Mouse (Mus musculus): Measurements from ENCODE around the gene Tenm4.

Gene Tenm4

GRCm38 (mm10) chr7:96408161-96408889 lies 237.3 kb downstream of the Tenm4 start:
- no peak for DNase-seq (ENCODE audit: low spot score in 2 of 2)

- peak; percentile 11 to 24 for DNase-seq (ENCODE audit: low spot score in 2 of 2)
Measured at GRCm38 (mm10) chr7:96409323-96409880, 238.4 kb downstream of the Tenm4 start.

- DNase-seq (ENCODE audit: low spot score in 2 of 2): no peak
Measured at GRCm38 (mm10) chr7:96413822-96414221, 242.8 kb downstream of the Tenm4 start.

GRCm38 (mm10) chr7:96414290-96415055 lies 243.4 kb downstream of the Tenm4 start:
- DNase-seq (ENCODE audit: low spot score in 2 of 2): no peak

- DNase-seq (ENCODE audit: low spot score in 2 of 2): peak; percentile 60 to 67
Measured at GRCm38 (mm10) chr7:96417251-96418004, 246.4 kb downstream of the Tenm4 start.

GRCm38 (mm10) chr7:96418146-96418545 lies 247.1 kb downstream of the Tenm4 start:
- DNase-seq (ENCODE audit: low spot score in 2 of 2): no peak

GRCm38 (mm10) chr7:96420045-96420444 lies 249.0 kb downstream of the Tenm4 start:
- no peak for DNase-seq (ENCODE audit: low spot score in 2 of 2)

- no peak for DNase-seq (ENCODE audit: low spot score in 2 of 2)
Measured at GRCm38 (mm10) chr7:96420926-96421605, 250.0 kb downstream of the Tenm4 start.

- DNase-seq (ENCODE audit: low spot score in 2 of 2): no peak
Measured at GRCm38 (mm10) chr7:96426954-96427353, 255.9 kb downstream of the Tenm4 start.

GRCm38 (mm10) chr7:96433307-96433706 lies 262.3 kb downstream of the Tenm4 start:
- no peak for DNase-seq (ENCODE audit: low spot score in 2 of 2)

GRCm38 (mm10) chr7:96438392-96438791 lies 267.3 kb downstream of the Tenm4 start:
- DNase-seq (ENCODE audit: low spot score in 2 of 2): peak; percentile 56 to 74

GRCm38 (mm10) chr7:96440161-96440707 lies 269.2 kb downstream of the Tenm4 start:
- DNase-seq (ENCODE audit: low spot score in 2 of 2): peak in 1 of 2 experiments; percentile 25

GRCm38 (mm10) chr7:96445771-96446170 lies 274.7 kb downstream of the Tenm4 start:
- DNase-seq (ENCODE audit: low spot score in 2 of 2): peak; percentile 30 to 54

GRCm38 (mm10) chr7:96447806-96448397 lies 276.9 kb downstream of the Tenm4 start:
- no peak for DNase-seq (ENCODE audit: low spot score in 2 of 2)

GRCm38 (mm10) chr7:96455957-96456356 lies 284.9 kb downstream of the Tenm4 start:
- DNase-seq (ENCODE audit: low spot score in 2 of 2): no peak

GRCm38 (mm10) chr7:96456618-96457017 lies 285.6 kb downstream of the Tenm4 start:
- no peak for DNase-seq (ENCODE audit: low spot score in 2 of 2)

GRCm38 (mm10) chr7:96457891-96458290 lies 286.8 kb downstream of the Tenm4 start:
- DNase-seq (ENCODE audit: low spot score in 2 of 2): no peak

GRCm38 (mm10) chr7:96458992-96459391 lies 287.9 kb downstream of the Tenm4 start:
- no peak for DNase-seq (ENCODE audit: low spot score in 2 of 2)

GRCm38 (mm10) chr7:96466761-96467160 lies 295.7 kb downstream of the Tenm4 start:
- no peak for DNase-seq (ENCODE audit: low spot score in 2 of 2)

- no peak for DNase-seq (ENCODE audit: low spot score in 2 of 2)
Measured at GRCm38 (mm10) chr7:96470821-96471220, 299.8 kb downstream of the Tenm4 start.

Measured in right cerebral cortex, postnatal 36 days (tissue).